ENCODE assay signal across 8 mouse cellular contexts in genomic region chr10:79706406-79707094, GRCm38 (mm10). TPM values are rescaled to one million over a fixed set of nuclear protein-coding genes. Genes with fewer than 3 reads are reported as not detected.
DNase-seq lines count a peak whose midpoint lies in the region; ATAC-seq and TF ChIP-seq lines count a peak whose summit lies in the region.

No protein-coding gene starts in this region.

- H3K4me3 ChIP-seq in heart, embryonic 11.5 days (ENCODE audit: low read depth, low read length): peak overlapping the region; percentile 91
- H3K4me3 ChIP-seq in MEL (ENCODE audit: control insufficient read depth in 1 of 2, insufficient read depth in 1 of 2, low read depth in 2 of 2, low read length in 2 of 2): peak overlapping the region; percentile 11 to 28; a peak in 1 of 4 replicates
- H3K4me3 ChIP-seq in forebrain, embryonic 14.5 days (ENCODE audit: low read depth, low read length): no peak overlapping the region
- H3K4me3 ChIP-seq in limb, embryonic 14.5 days (replicated peaks; ENCODE audit: low read length): no peak overlapping the region; the same call in 1 of the 2 replicates

- H3K4me2 ChIP-seq in heart, embryonic 11.5 days: peak overlapping the region; percentile 79
- H3K4me2 ChIP-seq in forebrain, embryonic 14.5 days (ENCODE audit: low read length): peak overlapping the region; percentile 87
- H3K4me2 ChIP-seq in limb, embryonic 14.5 days (replicated peaks; ENCODE audit: low read depth, low read length, severe bottlenecking): peak overlapping the region; percentile 95

- peaks cover 55% of the 10 kb centered on the region for H3K4me1 ChIP-seq in heart, embryonic 11.5 days (ENCODE audit: control insufficient read depth, insufficient read depth, low read length)
- H3K4me1 ChIP-seq in MEL (ENCODE audit: control insufficient read depth in 1 of 2, insufficient read depth in 2 of 2, low read length in 2 of 2): peaks cover 9 to 16% of the 10 kb centered on the region in 2 experiments; a peak in 3 of 4 replicates
- H3K4me1 ChIP-seq in forebrain, embryonic 14.5 days (ENCODE audit: control insufficient read depth, insufficient read depth, low read length): peaks cover 15% of the 10 kb centered on the region
- peaks cover 15% of the 10 kb centered on the region for H3K4me1 ChIP-seq in limb, embryonic 14.5 days (ENCODE audit: control insufficient read depth, insufficient read depth, low read length)

- peak overlapping the region; percentile 99 for H3K9ac ChIP-seq in heart, embryonic 11.5 days (ENCODE audit: low read depth, low read length)
- H3K9ac ChIP-seq in MEL (ENCODE audit: control insufficient read depth, low read depth, low read length, poor library complexity, severe bottlenecking): peak overlapping the region; percentile 84
- H3K9ac ChIP-seq in forebrain, embryonic 14.5 days (ENCODE audit: low read length): peak overlapping the region; percentile 21
- H3K9ac ChIP-seq in limb, embryonic 14.5 days (ENCODE audit: low read depth, low read length, severe bottlenecking): peak overlapping the region; percentile 75; the same call in 1 of the 2 replicates

- no peaks in the 10 kb centered on the region for H3K27me3 ChIP-seq in heart, embryonic 11.5 days (ENCODE audit: control insufficient read depth, insufficient read depth, low read length)
- H3K27me3 ChIP-seq in MEL (ENCODE audit: control insufficient read depth in 1 of 2, insufficient read depth in 2 of 2, low read length in 2 of 2): no peaks in the 10 kb centered on the region
- H3K27me3 ChIP-seq in forebrain, embryonic 14.5 days (replicated peaks; ENCODE audit: control insufficient read depth, insufficient read depth, low read length): no peaks in the 10 kb centered on the region
- no peaks in the 10 kb centered on the region for H3K27me3 ChIP-seq in limb, embryonic 14.5 days (ENCODE audit: control insufficient read depth, insufficient read depth, low read length)

- peaks cover 24% of the 10 kb centered on the region for H3K36me3 ChIP-seq in heart, embryonic 11.5 days (ENCODE audit: control insufficient read depth, insufficient read depth, low read length)
- H3K36me3 ChIP-seq in MEL (ENCODE audit: control insufficient read depth in 1 of 2, insufficient read depth in 2 of 2, low read length in 2 of 2): peaks cover 0 to 14% of the 10 kb centered on the region in 2 experiments; a peak in 2 of 4 replicates
- H3K36me3 ChIP-seq in forebrain, embryonic 14.5 days (ENCODE audit: control insufficient read depth, insufficient read depth, low read length): peaks cover 33% of the 10 kb centered on the region
- peaks cover 44% of the 10 kb centered on the region for H3K36me3 ChIP-seq in limb, embryonic 14.5 days (ENCODE audit: control insufficient read depth, insufficient read depth, low read length)

- peak overlapping the region; percentile 74 for H3K27ac ChIP-seq in heart, embryonic 11.5 days (ENCODE audit: low read depth, low read length)
- no peak overlapping the region for H3K27ac ChIP-seq in MEL (ENCODE audit: control insufficient read depth, low read depth, low read length)
- no peak overlapping the region for H3K27ac ChIP-seq in forebrain, embryonic 14.5 days (ENCODE audit: low read depth, low read length)
- H3K27ac ChIP-seq in limb, embryonic 14.5 days (replicated peaks; ENCODE audit: low read depth, low read length): no peak overlapping the region

- WGBS in heart, embryonic 11.5 days (ENCODE audit: insufficient replicate concordance): 65% methylated on average over 5 of the region's 5 CpGs
- WGBS in forebrain, embryonic 14.5 days: 86% methylated on average over 5 of the region's 5 CpGs
- 78% methylated on average over 5 of the region's 5 CpGs for WGBS in limb, embryonic 14.5 days

- H3K79me2 ChIP-seq in MEL (ENCODE audit: control insufficient read depth, insufficient read depth, low read length, poor library complexity): peaks cover 41% of the 10 kb centered on the region

- TF ChIP-seq RAD21 in MEL (IDR thresholded peaks at IDR 0.05; ENCODE audit: low read depth, low read length): no peak

- DNase-seq in heart, postnatal 10 days: no peak
- DNase-seq in MEL (ENCODE audit: low read depth, low spot score): no peak
- DNase-seq in forebrain, embryonic 14.5 days (ENCODE audit: low spot score): no peak
- no peak for DNase-seq in limb, embryonic 14.5 days (ENCODE audit: low spot score)
- no peak for DNase-seq in urinary bladder, postnatal 14 days (ENCODE audit: low spot score)
- DNase-seq in left cerebral cortex, adult 18-20 months (ENCODE audit: low spot score in 2 of 2): no peak
- no peak for DNase-seq in embryo, embryonic 10.5 days (ENCODE audit: low spot score)

- ATAC-seq in heart, embryonic 11.5 days (replicated peaks; ENCODE audit: insufficient number of reproducible peaks, low FRiP score, low TSS enrichment): no peak
- ATAC-seq in forebrain, embryonic 14.5 days: no peak
- no peak for ATAC-seq in limb, embryonic 14.5 days (ENCODE audit: low FRiP score, low read depth)

- TF ChIP-seq POLR2A in MEL (IDR thresholded peaks at IDR 0.05; ENCODE audit: control insufficient read depth in 1 of 2, insufficient read depth in 1 of 2, low read depth in 1 of 2, low read length in 2 of 2, poor library complexity in 1 of 2): no peak
- TF ChIP-seq POLR2A in limb, embryonic 14.5 days (IDR thresholded peaks at IDR 0.05; ENCODE audit: borderline replicate concordance, extremely low read depth, insufficient read depth, insufficient read length): no peak

- TF ChIP-seq CTCF in MEL (IDR thresholded peaks at IDR 0.05 in 2 of 3, conservative IDR thresholded peaks at IDR 0.05 in 1 of 3; ENCODE audit: control insufficient read depth in 1 of 3, insufficient read depth in 1 of 3, low read depth in 2 of 3, low read length in 3 of 3, poor library complexity in 1 of 3, severe bottlenecking in 1 of 3): no peak

- intact Hi-C loops in heart, postnatal 10 days (cut with DNase I): no loop called here

- no peak for TF ChIP-seq EP300 in MEL (IDR thresholded peaks at IDR 0.05; ENCODE audit: low read depth in 1 of 2, low read length in 2 of 2)

- H3K9me3 ChIP-seq in heart, embryonic 11.5 days (replicated peaks; ENCODE audit: control insufficient read depth, low read length): no peaks in the 10 kb centered on the region
- H3K9me3 ChIP-seq in MEL (replicated peaks; ENCODE audit: insufficient read depth, low read length): no peaks in the 10 kb centered on the region
- H3K9me3 ChIP-seq in forebrain, embryonic 14.5 days (replicated peaks; ENCODE audit: control insufficient read depth, low read length): no peaks in the 10 kb centered on the region
- no peaks in the 10 kb centered on the region for H3K9me3 ChIP-seq in limb, embryonic 14.5 days (ENCODE audit: control insufficient read depth, low read length)

RNA-seq across cellular contexts. Expression of gene Bsg, which starts 2.3 kb away (rescaled TPM):
- 1,233 and 1,252 TPM in 2 replicates for polyA plus RNA-seq in heart, embryonic 11.5 days (2014; fragmentation: Nextera tagmentation; extraction: Ambion mirVana)
- 1,000 to 10,000 TPM; 1,161 to 1,276 TPM for total RNA-seq in heart, postnatal 10 days (2021)
- total RNA-seq in MEL (2012; rRNA removed): 346 and 406 TPM in 2 replicates
- 100 to 1,000 TPM; 318 to 700 TPM for polyA plus RNA-seq in MEL (2012; ENCODE audit: insufficient read depth in 1 of 2, insufficient read length in 2 of 2, low read depth in 1 of 2, low replicate concordance in 2 of 2, missing spikeins in 1 of 2)
- 725 and 788 TPM in 2 replicates for polyA plus RNA-seq in forebrain, embryonic 14.5 days (2014; fragmentation: Nextera tagmentation; extraction: Ambion mirVana)
- 763 and 866 TPM in 2 replicates for polyA plus RNA-seq in limb, embryonic 14.5 days (2012; rRNA removed)
- 805 and 825 TPM in 2 replicates for polyA plus RNA-seq in limb, embryonic 14.5 days (2014; fragmentation: Nextera tagmentation; extraction: Ambion mirVana)
- total RNA-seq in left cerebral cortex, adult 18-20 months (2021): 100 to 1,000 TPM; 566 to 614 TPM

RNA-seq across cellular contexts. Expression of gene Hcn2, which starts 9.9 kb away (rescaled TPM):
- polyA plus RNA-seq in heart, embryonic 11.5 days (2014; fragmentation: Nextera tagmentation; extraction: Ambion mirVana): 0.13 and 0.14 TPM in 2 replicates
- 10 to 100 TPM; 22.6 to 27.6 TPM for total RNA-seq in heart, postnatal 10 days (2021)
- 0.42 and 0.59 TPM in 2 replicates for total RNA-seq in MEL (2012; rRNA removed)
- 1 to 10 TPM in 1 of 2 experiments, not detected in 1; 1.6 TPM for polyA plus RNA-seq in MEL (2012; ENCODE audit: insufficient read depth in 1 of 2, insufficient read length in 2 of 2, low read depth in 1 of 2, low replicate concordance in 2 of 2, missing spikeins in 1 of 2)
- polyA plus RNA-seq in forebrain, embryonic 14.5 days (2014; fragmentation: Nextera tagmentation; extraction: Ambion mirVana): 0.32 and 0.56 TPM in 2 replicates
- 0.70 and 1.3 TPM in 2 replicates for polyA plus RNA-seq in limb, embryonic 14.5 days (2012; rRNA removed)
- 0.18 and 0.21 TPM in 2 replicates for polyA plus RNA-seq in limb, embryonic 14.5 days (2014; fragmentation: Nextera tagmentation; extraction: Ambion mirVana)
- 100 to 1,000 TPM; 142 to 157 TPM for total RNA-seq in left cerebral cortex, adult 18-20 months (2021)

RNA-seq across cellular contexts. Expression of gene Gzmm, which starts 17.7 kb away (rescaled TPM):
- polyA plus RNA-seq in heart, embryonic 11.5 days (2014; fragmentation: Nextera tagmentation; extraction: Ambion mirVana): 0.40 and 1.0 TPM in 2 replicates
- total RNA-seq in heart, postnatal 10 days (2021): 1 to 10 TPM; 3.8 to 4.3 TPM
- total RNA-seq in MEL (2012; rRNA removed): 1.5 and 2.5 TPM in 2 replicates
- 1 to 10 TPM in 1 of 2 experiments, not detected in 1; 2.3 TPM for polyA plus RNA-seq in MEL (2012; ENCODE audit: insufficient read depth in 1 of 2, insufficient read length in 2 of 2, low read depth in 1 of 2, low replicate concordance in 2 of 2, missing spikeins in 1 of 2)
- polyA plus RNA-seq in forebrain, embryonic 14.5 days (2014; fragmentation: Nextera tagmentation; extraction: Ambion mirVana): 1.4 and 1.5 TPM in 2 replicates
- polyA plus RNA-seq in limb, embryonic 14.5 days (2012; rRNA removed): 1.1 and 1.4 TPM in 2 replicates
- 0.66 and 0.82 TPM in 2 replicates for polyA plus RNA-seq in limb, embryonic 14.5 days (2014; fragmentation: Nextera tagmentation; extraction: Ambion mirVana)
- 1 to 10 TPM; 2.7 to 3.2 TPM for total RNA-seq in left cerebral cortex, adult 18-20 months (2021)

RNA-seq across cellular contexts. Expression of gene Cdc34, which starts 24.6 kb away (rescaled TPM):
- polyA plus RNA-seq in heart, embryonic 11.5 days (2014; fragmentation: Nextera tagmentation; extraction: Ambion mirVana): 159 and 164 TPM in 2 replicates
- total RNA-seq in heart, postnatal 10 days (2021): 100 to 1,000 TPM; 152 to 159 TPM
- total RNA-seq in MEL (2012; rRNA removed): 288 and 318 TPM in 2 replicates
- polyA plus RNA-seq in MEL (2012; ENCODE audit: insufficient read depth in 1 of 2, insufficient read length in 2 of 2, low read depth in 1 of 2, low replicate concordance in 2 of 2, missing spikeins in 1 of 2): 100 to 1,000 TPM; 417 to 422 TPM
- 76.0 and 76.9 TPM in 2 replicates for polyA plus RNA-seq in forebrain, embryonic 14.5 days (2014; fragmentation: Nextera tagmentation; extraction: Ambion mirVana)
- polyA plus RNA-seq in limb, embryonic 14.5 days (2012; rRNA removed): 138 and 156 TPM in 2 replicates
- polyA plus RNA-seq in limb, embryonic 14.5 days (2014; fragmentation: Nextera tagmentation; extraction: Ambion mirVana): 106 and 110 TPM in 2 replicates
- total RNA-seq in left cerebral cortex, adult 18-20 months (2021): 10 to 100 TPM; 75.4 to 77.5 TPM

RNA-seq across cellular contexts. Expression of gene Tpgs1, which starts 37.4 kb away (rescaled TPM):
- polyA plus RNA-seq in heart, embryonic 11.5 days (2014; fragmentation: Nextera tagmentation; extraction: Ambion mirVana): 47.4 and 48.6 TPM in 2 replicates
- total RNA-seq in heart, postnatal 10 days (2021): 10 to 100 TPM; 24.3 to 24.4 TPM
- 17.7 and 23.5 TPM in 2 replicates for total RNA-seq in MEL (2012; rRNA removed)
- polyA plus RNA-seq in MEL (2012; ENCODE audit: insufficient read depth in 1 of 2, insufficient read length in 2 of 2, low read depth in 1 of 2, low replicate concordance in 2 of 2, missing spikeins in 1 of 2): 10 to 100 TPM in 1 of 2 experiments, not detected in 1; 48.0 TPM
- polyA plus RNA-seq in forebrain, embryonic 14.5 days (2014; fragmentation: Nextera tagmentation; extraction: Ambion mirVana): 101 and 105 TPM in 2 replicates
- 44.6 and 57.4 TPM in 2 replicates for polyA plus RNA-seq in limb, embryonic 14.5 days (2012; rRNA removed)
- 66.0 and 67.0 TPM in 2 replicates for polyA plus RNA-seq in limb, embryonic 14.5 days (2014; fragmentation: Nextera tagmentation; extraction: Ambion mirVana)
- 10 to 100 TPM; 69.8 to 77.1 TPM for total RNA-seq in left cerebral cortex, adult 18-20 months (2021)

Comparison
In these comparisons a context has a peak if more than half of its experiments do, and no peak if none do; other contexts are left out.
1. H3K4me3 ChIP-seq: peak in heart, embryonic 11.5 days (single experiment) and MEL (2 of 2); none in forebrain, embryonic 14.5 days (single experiment) and limb, embryonic 14.5 days (single experiment).
2. H3K9ac ChIP-seq: peak in every context shown above with its lines; median percentile 99 in heart, embryonic 11.5 days; 84 in MEL; 75 in limb, embryonic 14.5 days; 21 in forebrain, embryonic 14.5 days.
3. Peak in every context shown above with its lines, with median percentiles within 50 percentile points of each other: H3K4me2 ChIP-seq.